Mouse (Mus musculus) liver, adult 2 months (tissue): Measurements from ENCODE around the gene Sorcs1. TPM values are rescaled to one million over a fixed set of nuclear protein-coding genes. Genes with fewer than 3 reads are reported as not detected.
A peak's percentile ranks its signal among the peaks of the same experiment; 100 is the strongest.

ENCODE experiments used
- DNase-seq: peaks from one replicate; pipeline ENCODE4 v3.0.0-alpha.2; 2011; ENCODE audit warnings: low read depth, low spot score; ENCODE audit errors: extremely low read depth
- H3K27ac ChIP-seq: fragments of 200-500 bp; replicated peaks from 2 replicates; pipeline ENCODE4 v1.5.1; 2012; ENCODE audit warnings: low read depth, mild to moderate bottlenecking, control low read depth, inconsistent platforms, low read length; ENCODE audit not compliant: insufficient read depth
- H3K27me3 ChIP-seq: fragments of 200-500 bp; 2 replicates; pipeline ENCODE4 v1.6.1; 2012; ENCODE audit warnings: mild to moderate bottlenecking, moderate library complexity, low read length, inconsistent platforms; ENCODE audit not compliant: control insufficient read depth, insufficient read depth
- H3K36me3 ChIP-seq: fragments of 200-500 bp; 2 replicates; pipeline ENCODE4 v1.6.1; 2012; ENCODE audit warnings: low read length, inconsistent platforms; ENCODE audit not compliant: control insufficient read depth, insufficient read depth
- H3K4me1 ChIP-seq: fragments of 200-500 bp; 2 replicates; pipeline ENCODE4 v1.6.1; 2011; ENCODE audit warnings: low read length; ENCODE audit not compliant: control insufficient read depth, insufficient read depth
- H3K4me3 ChIP-seq: fragments of 200-500 bp; 2 replicates; pipeline ENCODE4 v1.5.1; 2011; ENCODE audit warnings: low read depth, mild to moderate bottlenecking, control low read depth, low read length, moderate library complexity; ENCODE audit not compliant: insufficient read depth
- H3K79me2 ChIP-seq: fragments of 200-500 bp; 2 replicates; pipeline ENCODE4 v1.6.1; 2012; ENCODE audit warnings: inconsistent platforms, mild to moderate bottlenecking, low read length, moderate library complexity; ENCODE audit not compliant: control insufficient read depth, insufficient read depth
- H3K9ac ChIP-seq: fragments of 200-500 bp; 2 replicates; pipeline ENCODE4 v1.6.1; 2012; ENCODE audit warnings: low read depth, mild to moderate bottlenecking, control low read depth, inconsistent platforms, low read length
- CTCF ChIP-seq: fragments of 200-500 bp; IDR thresholded peaks from 2 replicates; pipeline ENCODE4 v1.5.1; 2011; ENCODE audit warnings: low read depth, low read length, control low read depth
- POLR2A ChIP-seq: fragments of 200-500 bp; IDR thresholded peaks from 2 replicates; pipeline ENCODE4 v1.6.1; 2011; ENCODE audit warnings: low read length, control low read depth; ENCODE audit not compliant: insufficient read depth; ENCODE audit errors: extremely low read depth
- WGBS: fragments of 180-500 bp; shearing (Covaris S2); methylation state at CpG from one replicate; pipeline ENCODE4 v1.1.7; 2018; 5-methylcytosine and 5-hydroxymethylcytosine counted together
- polyA plus RNA-seq: library from polyadenylated mRNA; depleted of rRNA; stranded (reverse); fragments of >200 nt; gene quantifications from 2 replicates; pipeline ENCODE4 v1.2.3, GENCODE M21; 2012
- total RNA-seq: library from RNA; depleted of rRNA; stranded (reverse); fragments of >200 nt; gene quantifications from 2 replicates; pipeline ENCODE4 v1.2.3, GENCODE M21; 2014

Sorcs1 gene
- total and polyA plus RNA-seq, 2 experiments, result not detected

GRCm38 (mm10) chr19:50366446-50366845 is 312.0 kb downstream of the Sorcs1 start:
- Histone ChIP-seq H3K9ac (no peak overlapping the region), H3K4me3 (no peak overlapping the region), H3K4me1 (no peaks in the 10 kb centered on the region), H3K36me3 (no peaks in the 10 kb centered on the region), H3K27ac (no peak overlapping the region), H3K79me2 (no peaks in the 10 kb centered on the region), H3K27me3 (no peaks in the 10 kb centered on the region)
- TF ChIP-seq CTCF (no peak), POLR2A (no peak)
- 70% methylated on average over 3 of the region's 3 CpGs for WGBS
- DNase-seq, result no peak

- H3K9ac ChIP-seq, result no peak overlapping the region
- DNase-seq, result no peak
- H3K4me3 ChIP-seq, result no peak overlapping the region
- no peak overlapping the region for H3K27ac ChIP-seq
- TF ChIP-seq POLR2A, result no peak
- TF ChIP-seq CTCF, result no peak
- H3K4me1 ChIP-seq, result no peaks in the 10 kb centered on the region
- 37% methylated on average over 9 of the region's 9 CpGs for WGBS
- H3K79me2 ChIP-seq, result no peaks in the 10 kb centered on the region
- H3K27me3 ChIP-seq, result no peaks in the 10 kb centered on the region
- H3K36me3 ChIP-seq, result no peaks in the 10 kb centered on the region
Observed at GRCm38 (mm10) chr19:50362655-50363500, 315.6 kb downstream of the Sorcs1 start.

GRCm38 (mm10) chr19:50358561-50358960 is 319.9 kb downstream of the Sorcs1 start:
- no peaks in the 10 kb centered on the region for H3K79me2 ChIP-seq
- H3K36me3 ChIP-seq, result no peaks in the 10 kb centered on the region
- 68% methylated on average over 2 of the region's 2 CpGs for WGBS
- H3K4me3 ChIP-seq, result no peak overlapping the region
- DNase-seq, result no peak
- TF ChIP-seq CTCF (no peak), POLR2A (no peak)
- H3K27me3 ChIP-seq, result no peaks in the 10 kb centered on the region
- no peak overlapping the region for H3K27ac ChIP-seq
- H3K9ac ChIP-seq, result no peak overlapping the region
- H3K4me1 ChIP-seq, result no peaks in the 10 kb centered on the region

GRCm38 (mm10) chr19:50339211-50339610 is 339.2 kb downstream of the Sorcs1 start:
- no peak for TF ChIP-seq POLR2A
- TF ChIP-seq CTCF, result no peak
- DNase-seq, result no peak
- no peaks in the 10 kb centered on the region for H3K27me3 ChIP-seq
- no peaks in the 10 kb centered on the region for H3K79me2 ChIP-seq
- no peaks in the 10 kb centered on the region for H3K4me1 ChIP-seq
- no peak overlapping the region for H3K27ac ChIP-seq
- no peak overlapping the region for H3K9ac ChIP-seq
- no peak overlapping the region for H3K4me3 ChIP-seq
- H3K36me3 ChIP-seq, result no peaks in the 10 kb centered on the region
- WGBS, result 88% methylated on average over 8 of the region's 8 CpGs

- H3K9ac ChIP-seq, result no peak overlapping the region
- 65% methylated on average over 3 of the region's 3 CpGs for WGBS
- H3K79me2 ChIP-seq, result no peaks in the 10 kb centered on the region
- TF ChIP-seq POLR2A (no peak), CTCF (no peak)
- no peak overlapping the region for H3K4me3 ChIP-seq
- DNase-seq, result no peak
- H3K36me3 ChIP-seq, result no peaks in the 10 kb centered on the region
- H3K4me1 ChIP-seq, result no peaks in the 10 kb centered on the region
- no peak overlapping the region for H3K27ac ChIP-seq
- H3K27me3 ChIP-seq, result no peaks in the 10 kb centered on the region
Observed at GRCm38 (mm10) chr19:50336751-50337150, 341.7 kb downstream of the Sorcs1 start.

- DNase-seq, result peak; percentile 29
Observed at GRCm38 (mm10) chr19:50331136-50331535, 347.3 kb downstream of the Sorcs1 start.

More at GRCm38 (mm10) chr19:50331136-50331535, 347.3 kb downstream of the Sorcs1 start:
- WGBS, result 41% methylated on average over 3 of the region's 3 CpGs
- no peak overlapping the region for H3K4me3 ChIP-seq
- H3K27me3 ChIP-seq, result no peaks in the 10 kb centered on the region
- H3K4me1 ChIP-seq, result no peaks in the 10 kb centered on the region
- H3K79me2 ChIP-seq, result no peaks in the 10 kb centered on the region
- no peak overlapping the region for H3K27ac ChIP-seq
- H3K9ac ChIP-seq, result no peak overlapping the region
- TF ChIP-seq POLR2A (no peak), CTCF (no peak)
- no peaks in the 10 kb centered on the region for H3K36me3 ChIP-seq
